In genomic region chr11:94420325-94420724, GRCm38 (mm10) we compare ENCODE assay signal across 9 mouse cellular contexts. TPM values are rescaled to one million over a fixed set of nuclear protein-coding genes. Genes with fewer than 3 reads are reported as not detected.
DNase-seq lines count a peak whose midpoint lies in the region; ATAC-seq and TF ChIP-seq lines count a peak whose summit lies in the region.
"Had no signal": no experiment of that assay in that cellular context is flagged by ENCODE, and none has a peak within 500 bp of the region (broad histone marks: within the 10 kb centered on the region; RNA-seq: fewer than 3 reads in every experiment).

No protein-coding gene starts in this region.

- H3K27ac ChIP-seq in layer of hippocampus, adult 2 months: no peak overlapping the region
- H3K27ac ChIP-seq: neural tube, embryonic 13.5 days had no signal

- ATAC-seq in activated CD4-positive, CD25-positive, alpha-beta regulatory T cell, adult 4 months: no peak

- DNase-seq in embryo, embryonic 10 days (ENCODE audit: low spot score): peak; percentile 52
- no peak for DNase-seq in embryo, embryonic 9.5 days (ENCODE audit: extremely low spot score)
- DNase-seq in layer of hippocampus, adult 2 months (ENCODE audit: low spot score in 2 of 2): peak in 1 of 2 experiments; percentile 43
- DNase-seq in layer of hippocampus, postnatal 14 days (ENCODE audit: low spot score in 2 of 2): no peak
- DNase-seq in adrenal gland, postnatal 10 days: peak; percentile 55
- DNase-seq in kidney, adult 9 months: peak; percentile 57
- no peak for DNase-seq in spleen, postnatal 4 days (ENCODE audit: low spot score in 2 of 2)

- TF ChIP-seq CTCF in layer of hippocampus, adult 2 months (conservative IDR thresholded peaks at IDR 0.05): peak; percentile 80

- no peak overlapping the region for H3K4me3 ChIP-seq in layer of hippocampus, adult 2 months
- H3K4me3 ChIP-seq: neural tube, embryonic 13.5 days had no signal

RNA-seq across cellular contexts. Expression of gene Abcc3, which starts 27.5 kb away (rescaled TPM):
- 1 to 10 TPM; 1.2 to 2.2 TPM for total RNA-seq in layer of hippocampus, adult 2 months (2021)
- 1 to 10 TPM; 1.8 to 3.8 TPM for total RNA-seq in layer of hippocampus, postnatal 14 days (2021)
- 1 to 10 TPM; 6.4 to 8.3 TPM for total RNA-seq in adrenal gland, postnatal 10 days (2021)
- polyA plus RNA-seq in activated CD4-positive, CD25-positive, alpha-beta regulatory T cell, adult 4 months (2017; shearing (Covaris generic)): under 1 TPM; 0.45 to 0.79 TPM

RNA-seq across cellular contexts. Expression of gene Cacna1g, which starts 53.7 kb away (rescaled TPM):
- total RNA-seq in layer of hippocampus, adult 2 months (2021): 10 to 100 TPM; 61.0 to 74.0 TPM
- 10 to 100 TPM; 74.7 to 92.9 TPM for total RNA-seq in layer of hippocampus, postnatal 14 days (2021)
- 1 to 10 TPM; 2.1 to 2.8 TPM for total RNA-seq in adrenal gland, postnatal 10 days (2021)
- not detected for polyA plus RNA-seq in activated CD4-positive, CD25-positive, alpha-beta regulatory T cell, adult 4 months (2017; shearing (Covaris generic))

Comparison
In these comparisons a context has a peak if more than half of its experiments do, and no peak if none do; other contexts are left out.
1. DNase-seq: peak in embryo, embryonic 10 days (single experiment), adrenal gland, postnatal 10 days (single experiment) and kidney, adult 9 months (single experiment); none in embryo, embryonic 9.5 days (single experiment), layer of hippocampus, postnatal 14 days (0 of 2) and spleen, postnatal 4 days (0 of 2).
2. RNA of gene Cacna1g, which starts 53.7 kb away (total RNA-seq): 74.7 to 92.9 TPM in layer of hippocampus, postnatal 14 days and 61.0 to 74.0 TPM in layer of hippocampus, adult 2 months; 2.1 to 2.8 TPM in adrenal gland, postnatal 10 days; every median in the first group is over 10 times any median in the second.